Mouse (Mus musculus) stomach, postnatal 0 days (tissue): ENCODE measurements around the gene Gm45716.

Experiments used
- CTCF ChIP-seq: IDR thresholded peaks from 2 replicates; pipeline ENCODE4 v1.5.1; 2016; ENCODE audit warnings: antibody characterized with exemption, low read depth, mild to moderate bottlenecking, moderate library complexity
- EP300 ChIP-seq: optimal IDR thresholded peaks from 2 replicates; pipeline ENCODE3; 2016; ENCODE audit warnings: antibody characterized with exemption

- no peak for TF ChIP-seq CTCF
- TF ChIP-seq EP300, result no peak
These were observed 42.3 kb downstream of the Gm45716 start for GRCm38 (mm10) chr11:90229800-90230199.
